Mouse (Mus musculus): Measurements from ENCODE around the gene Dnajb13.

Gene Dnajb13

DNA sequence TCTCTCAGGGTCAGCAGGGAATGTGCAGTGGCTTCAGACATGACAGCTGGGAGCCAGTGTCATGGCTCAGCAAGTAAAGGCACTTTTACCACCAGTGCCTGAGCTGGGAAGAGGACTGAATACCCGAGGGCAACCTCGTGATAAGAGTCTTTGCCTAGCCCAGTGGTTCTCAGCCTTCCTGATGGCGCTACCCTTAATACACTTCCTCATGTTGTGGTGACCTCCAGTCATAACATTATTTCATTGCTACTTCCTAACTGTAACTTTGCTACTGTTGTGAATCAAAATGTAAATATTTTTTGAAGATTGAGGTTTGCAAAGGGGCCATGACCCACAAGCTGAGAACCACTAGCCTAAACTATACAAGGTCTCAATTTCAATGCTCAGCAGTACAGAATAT is 6.1 kb downstream of the Dnajb13 start:
- DNase-seq (ENCODE audit: low spot score): no peak

DNA sequence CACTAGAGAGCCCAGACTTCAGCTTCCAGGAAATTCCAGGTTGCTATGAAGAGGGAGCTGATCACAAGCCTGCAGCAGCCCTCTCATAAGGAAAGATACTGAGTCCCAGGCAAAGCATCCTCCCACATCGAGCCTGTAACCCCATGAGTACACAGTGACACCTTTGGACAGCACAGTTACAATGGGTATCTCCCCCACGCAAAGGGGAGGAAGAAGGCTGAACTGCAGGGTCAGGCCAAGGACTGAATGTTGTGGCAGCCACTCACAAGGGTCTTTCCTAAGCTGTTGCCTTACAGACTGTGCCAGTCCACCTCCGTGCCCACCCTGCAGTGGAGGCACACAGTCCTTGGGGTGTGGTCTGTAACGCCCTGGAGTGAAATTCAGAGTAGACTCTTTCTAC is 8.3 kb downstream of the Dnajb13 start:
- no peak for DNase-seq (ENCODE audit: low spot score)

DNA sequence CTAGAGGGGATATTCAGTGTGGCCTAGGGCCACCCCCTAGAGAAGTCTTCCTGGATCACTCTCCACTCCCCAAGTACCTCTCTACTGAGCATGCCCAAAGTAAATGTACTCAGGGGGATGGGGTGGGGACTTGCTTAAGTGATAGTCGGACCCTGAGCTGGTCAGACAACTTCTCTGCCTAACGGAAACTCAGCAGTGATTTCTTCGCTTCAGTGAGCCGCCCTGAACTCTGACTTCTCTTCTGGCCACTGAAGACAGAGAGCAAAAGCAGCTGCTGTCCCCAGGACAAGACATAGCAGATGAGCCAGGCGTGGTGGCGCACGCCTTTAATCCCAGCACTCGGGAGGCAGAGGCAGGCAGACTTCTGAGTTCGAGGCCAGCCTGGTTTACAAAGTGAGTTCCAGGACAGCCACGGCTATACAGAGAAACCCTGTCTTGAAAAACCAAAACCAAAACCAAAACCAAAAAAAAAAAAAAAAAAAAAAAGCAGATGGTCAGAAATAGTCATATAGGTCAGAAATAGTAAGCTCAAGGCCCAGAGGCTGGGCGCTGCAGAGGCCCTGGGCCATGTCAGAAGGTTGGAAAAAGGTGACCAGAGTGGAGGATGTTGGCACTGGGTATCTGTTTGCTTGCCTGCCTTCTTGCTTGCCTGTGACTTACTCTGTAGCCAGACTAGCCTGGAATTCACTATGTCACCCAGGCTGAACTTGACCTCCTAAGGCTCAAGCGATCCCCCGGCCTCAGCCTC is 9.8 kb downstream of the Dnajb13 start:
- DNase-seq (ENCODE audit: low spot score): no peak

DNA sequence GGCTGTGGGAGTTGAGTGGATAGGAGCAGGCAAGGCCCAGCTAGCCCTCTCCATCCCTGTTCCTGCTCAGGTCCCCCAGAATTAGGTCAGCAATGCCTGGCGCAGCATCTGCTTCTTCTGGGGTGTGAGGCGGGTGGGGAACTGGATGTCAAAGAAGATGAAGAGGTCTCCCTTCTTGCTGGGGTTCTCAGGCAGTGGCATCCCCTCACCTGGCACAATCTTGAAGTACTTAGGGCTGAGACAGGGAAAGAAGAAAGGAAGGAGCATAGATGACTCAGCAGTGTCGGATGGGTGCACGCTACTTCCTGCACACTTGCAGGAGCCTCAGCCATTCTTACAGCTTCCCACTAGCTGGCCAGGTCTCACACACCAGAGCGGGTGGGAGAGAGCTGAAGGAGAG is 11.7 kb downstream of the Dnajb13 start:
- DNase-seq (ENCODE audit: low spot score): no peak

DNA sequence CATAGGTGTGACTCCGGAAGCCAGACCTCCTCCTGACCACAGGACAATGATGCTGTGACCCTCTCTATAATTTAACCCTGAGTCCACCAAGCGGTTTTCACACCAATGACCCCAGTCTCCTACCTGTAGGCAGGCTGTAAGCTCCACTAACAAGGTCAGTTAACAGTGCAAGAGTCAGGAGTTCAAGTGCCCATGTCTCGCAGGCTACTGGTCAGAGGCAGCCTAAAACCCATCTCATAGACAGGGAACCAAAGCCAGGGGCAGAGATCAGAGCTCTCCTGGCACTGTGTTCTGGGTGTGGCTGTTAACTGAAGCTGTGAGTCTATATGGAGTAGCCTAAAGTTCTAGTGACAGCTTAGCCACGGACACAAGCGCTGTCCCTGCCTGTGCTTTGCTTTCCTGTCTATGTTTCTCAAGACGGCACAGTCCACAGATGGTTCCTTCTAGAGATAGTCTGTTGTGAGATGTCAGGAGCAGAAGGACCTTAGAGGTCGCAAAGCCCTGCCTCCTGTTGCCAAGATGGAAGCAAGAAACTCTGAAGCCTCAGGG is 12.3 kb downstream of the Dnajb13 start:
- no peak for DNase-seq (ENCODE audit: low spot score)

DNA sequence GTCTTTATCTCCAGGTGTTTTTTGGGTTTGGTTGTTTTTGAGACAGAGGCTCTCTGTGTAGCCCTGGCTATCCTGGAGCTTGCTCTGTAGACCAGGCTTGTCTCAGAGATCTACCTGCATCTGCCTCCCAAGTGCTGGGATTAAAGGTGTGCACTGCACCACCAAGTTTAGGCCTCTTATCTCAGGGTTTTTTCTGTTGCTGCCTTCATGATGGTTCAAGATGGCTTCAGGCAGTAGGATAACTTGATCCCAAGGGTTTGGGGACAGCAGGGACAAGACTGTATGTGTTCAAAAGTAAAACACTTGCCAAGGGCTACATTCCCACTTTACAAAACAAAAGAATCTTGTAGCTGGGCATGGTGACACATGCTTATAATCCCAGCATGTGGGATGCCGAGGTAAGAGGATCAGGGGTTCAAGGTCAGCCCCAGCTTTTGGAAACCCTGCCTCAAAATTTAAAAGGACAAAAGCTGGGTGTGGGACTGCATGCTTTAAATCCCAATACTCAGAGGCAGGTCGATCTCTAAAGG is 12.9 kb downstream of the Dnajb13 start:
- no peak for DNase-seq (ENCODE audit: low spot score)

DNA sequence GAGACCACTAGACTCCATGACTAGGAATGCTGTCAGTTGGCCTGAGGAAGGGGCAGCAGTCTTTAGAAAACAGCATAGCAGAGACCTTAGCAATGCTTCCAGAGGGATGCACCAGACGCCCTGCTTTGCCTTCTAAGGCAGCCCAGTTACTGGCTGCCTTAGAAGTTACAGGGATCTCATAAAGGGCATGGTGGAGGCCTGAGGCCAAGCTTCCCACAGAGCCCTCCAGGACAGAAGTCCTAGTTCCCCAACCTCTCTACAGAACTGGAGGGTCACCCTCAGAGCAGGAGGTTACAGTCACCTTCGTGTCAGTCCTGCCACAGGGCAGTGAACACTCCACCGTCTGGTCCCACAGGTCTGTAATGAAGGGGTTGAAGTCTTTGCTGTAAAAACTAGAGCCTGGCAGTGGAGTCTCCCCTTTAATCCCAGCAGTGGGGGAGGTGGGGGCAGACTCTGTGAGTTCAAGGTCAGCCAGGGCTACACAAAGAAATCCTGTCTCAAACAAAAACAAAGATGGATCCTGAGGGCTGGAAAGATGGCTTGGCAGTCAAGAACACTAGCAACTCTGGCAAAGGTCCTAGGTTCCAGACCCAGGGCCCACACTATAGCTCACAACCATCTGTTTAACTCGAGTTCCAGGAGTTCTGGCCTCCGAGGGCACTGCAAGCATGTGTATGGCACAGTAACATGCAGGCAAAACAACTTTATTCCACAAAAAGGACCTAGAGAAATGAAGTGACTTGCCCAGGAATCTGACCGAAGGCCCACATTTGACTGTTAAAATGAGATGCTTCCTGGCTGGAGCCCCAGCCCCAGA is 13.5 kb downstream of the Dnajb13 start:
- DNase-seq (ENCODE audit: low spot score): no peak

DNA sequence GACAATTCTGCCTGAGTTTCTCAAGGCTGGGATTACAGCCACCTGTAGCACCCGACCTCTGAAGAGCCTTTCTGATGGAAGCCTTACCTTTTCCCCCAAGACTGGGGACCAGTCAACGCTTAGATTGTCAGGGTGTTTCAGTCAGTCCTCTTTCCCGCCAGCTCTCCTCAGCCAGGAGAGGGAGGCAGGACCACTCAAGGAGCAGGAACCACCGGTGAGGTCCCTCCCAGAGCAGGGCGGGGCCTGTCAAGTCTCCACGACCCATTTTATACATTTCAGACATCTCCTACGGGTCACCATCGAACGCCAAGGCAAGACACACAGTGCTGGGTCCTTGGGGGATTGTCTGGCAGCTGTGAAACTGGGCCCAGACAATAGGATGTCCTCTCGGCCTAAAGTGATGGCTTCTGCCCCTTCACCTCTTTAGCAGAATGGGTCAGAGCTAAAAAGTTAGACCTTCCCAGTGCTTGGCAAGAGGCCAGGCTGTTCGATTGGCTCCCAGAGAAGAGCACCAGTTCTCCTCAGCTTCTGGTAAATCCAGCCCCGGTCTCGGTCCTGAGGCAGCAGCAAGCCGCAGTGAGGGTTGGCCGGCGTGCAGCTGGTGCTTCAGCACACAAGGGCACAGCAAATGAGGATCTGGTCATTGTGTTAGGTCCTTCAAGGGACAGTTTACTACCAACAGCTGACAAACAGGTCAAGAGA is 14.3 kb downstream of the Dnajb13 start:
- DNase-seq (ENCODE audit: low spot score): no peak

DNA sequence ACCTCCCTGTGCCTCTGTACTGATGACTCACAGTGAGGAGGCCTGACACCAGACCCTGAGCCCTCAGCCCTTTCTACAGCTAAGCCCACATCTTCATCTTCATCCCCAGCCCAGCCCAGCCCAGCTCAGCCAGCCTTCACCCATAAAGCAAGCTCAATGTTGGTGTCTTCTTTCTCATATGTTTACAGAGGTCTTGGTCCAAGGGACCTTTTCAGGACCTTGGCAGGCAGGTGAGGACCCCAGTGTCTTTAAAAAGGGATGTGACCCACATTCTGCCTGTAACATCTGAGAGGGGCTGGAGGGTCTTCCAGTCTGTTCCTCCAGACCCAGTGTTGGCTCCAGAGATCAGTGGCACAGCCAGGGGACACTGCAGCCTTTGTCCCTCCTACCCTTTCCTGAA is 15.3 kb downstream of the Dnajb13 start:
- DNase-seq (ENCODE audit: low spot score): no peak

DNA sequence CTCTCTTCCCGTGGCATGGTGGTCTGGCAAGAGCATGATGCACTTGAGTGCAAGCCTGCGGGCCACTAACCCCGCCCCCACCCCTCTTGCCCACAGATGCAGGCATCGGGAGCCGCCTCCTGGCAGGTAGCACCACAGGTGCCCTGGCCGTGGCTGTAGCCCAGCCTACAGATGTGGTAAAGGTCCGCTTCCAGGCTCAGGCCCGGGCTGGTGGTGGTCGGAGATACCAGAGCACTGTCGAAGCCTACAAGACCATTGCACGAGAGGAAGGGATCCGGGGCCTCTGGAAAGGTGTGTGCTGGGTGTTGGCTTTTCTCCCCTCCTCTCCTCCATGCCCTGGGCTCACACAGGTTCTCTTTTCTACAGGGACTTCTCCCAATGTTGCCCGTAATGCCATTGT is 16.8 kb downstream of the Dnajb13 start:
- no peak for DNase-seq (ENCODE audit: low spot score)

DNA sequence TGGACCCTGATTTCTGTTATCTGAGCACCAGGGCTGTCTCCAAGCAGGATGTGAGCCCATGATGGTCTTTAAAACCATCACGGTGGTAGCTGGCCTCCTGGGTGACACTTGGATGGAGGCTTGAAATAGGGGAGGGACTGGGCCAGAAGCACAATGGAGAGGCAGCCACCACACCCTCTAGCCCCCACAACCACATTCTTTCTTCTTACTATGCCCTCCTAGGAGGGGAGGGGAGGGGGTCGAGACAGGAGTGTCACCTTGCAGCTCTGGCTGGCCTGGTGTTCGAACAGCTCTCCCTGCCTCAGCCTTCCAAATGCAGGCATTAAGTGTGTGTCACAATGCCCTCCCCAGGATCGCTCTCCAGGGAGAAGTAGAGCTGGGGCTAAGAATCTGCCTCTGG is 17.4 kb downstream of the Dnajb13 start:
- DNase-seq (ENCODE audit: low spot score): no peak

DNA sequence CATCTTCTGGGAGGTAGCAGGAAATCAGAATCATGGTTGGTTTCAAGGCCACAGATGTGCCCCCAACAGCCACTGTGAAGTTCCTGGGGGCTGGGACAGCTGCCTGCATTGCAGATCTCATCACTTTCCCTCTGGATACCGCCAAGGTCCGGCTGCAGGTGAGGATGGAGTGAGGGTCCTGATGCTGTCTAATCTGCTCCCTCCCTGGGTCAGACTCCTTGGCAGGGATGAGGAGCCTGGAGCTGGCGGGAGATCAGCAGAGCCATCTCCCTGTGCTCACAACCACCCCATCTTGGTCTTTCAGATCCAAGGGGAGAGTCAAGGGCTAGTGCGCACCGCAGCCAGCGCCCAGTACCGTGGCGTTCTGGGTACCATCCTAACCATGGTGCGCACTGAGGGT is 18.0 kb downstream of the Dnajb13 start:
- no peak for DNase-seq (ENCODE audit: low spot score)

DNA sequence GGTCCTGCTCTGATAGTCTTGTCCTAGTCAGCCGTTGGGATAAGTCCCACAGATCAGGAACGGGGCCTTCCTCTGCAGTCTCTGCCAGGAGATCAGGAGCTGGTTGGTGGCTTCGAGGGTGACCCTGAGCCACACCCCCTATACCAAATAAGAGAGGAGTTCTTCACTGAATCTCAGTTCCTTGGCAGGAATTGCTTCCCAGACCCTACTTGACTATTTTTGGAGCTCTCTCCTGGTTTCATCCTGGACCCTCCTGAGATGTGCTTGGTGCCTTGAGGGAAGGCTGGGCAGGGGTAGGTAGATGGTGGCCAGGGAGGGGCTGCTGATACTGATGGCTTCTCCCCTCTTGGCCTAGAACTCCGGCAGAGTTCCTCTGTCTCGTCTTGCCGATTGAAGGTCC is 18.4 kb downstream of the Dnajb13 start:
- DNase-seq (ENCODE audit: low spot score): no peak

DNA sequence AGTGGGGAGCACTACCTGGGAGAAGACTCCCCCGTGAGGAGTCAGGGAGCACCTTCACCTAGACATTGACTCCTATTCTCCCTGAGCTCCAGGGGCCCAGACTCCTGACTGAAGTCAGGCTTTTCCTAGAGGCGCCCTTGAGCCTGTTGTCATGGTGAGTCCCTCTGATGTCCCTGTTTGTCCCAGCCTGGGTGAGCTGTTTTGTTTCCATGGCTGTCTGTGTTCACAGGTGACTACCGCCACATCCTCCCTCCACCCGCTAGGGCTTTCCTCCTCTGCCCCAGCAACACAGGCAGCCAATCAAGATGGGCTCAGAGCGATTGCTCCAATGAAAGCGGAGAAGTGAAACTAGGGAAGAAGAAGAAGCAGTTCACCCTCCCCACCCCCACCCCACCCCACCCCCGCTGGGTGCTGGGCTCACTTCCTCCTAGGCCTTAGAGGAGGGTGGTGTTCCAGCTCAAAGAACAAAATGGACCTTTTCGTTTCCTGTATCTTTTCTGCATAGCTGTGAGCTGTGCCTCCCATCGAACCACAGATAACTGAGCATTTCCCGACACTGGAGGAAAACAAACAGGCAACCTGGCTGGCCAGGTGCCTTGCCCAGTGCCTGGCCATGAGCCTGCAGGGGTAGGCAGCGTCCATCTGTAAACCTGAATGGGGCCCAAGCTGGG is 19.0 kb downstream of the Dnajb13 start:
- peak; percentile 43 for DNase-seq (ENCODE audit: low spot score)

DNA sequence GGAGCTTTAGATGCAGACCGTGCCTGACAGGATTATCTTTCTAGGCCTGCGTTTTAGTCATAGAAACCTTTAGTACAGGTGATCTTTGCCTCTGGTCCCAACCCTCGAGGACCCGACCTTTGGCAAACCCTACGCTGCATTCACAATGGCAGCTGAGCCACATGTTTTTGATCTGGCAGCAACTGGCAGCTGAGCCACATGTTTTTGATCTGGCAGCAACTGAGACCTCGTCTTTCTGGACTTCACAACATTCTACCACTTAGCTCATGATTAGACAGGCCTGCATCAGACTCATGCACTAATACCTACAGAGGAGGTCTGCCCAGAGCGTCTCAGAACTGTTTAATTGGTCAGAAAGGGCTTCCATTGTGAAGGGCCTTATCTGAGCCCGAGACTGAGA is 19.7 kb downstream of the Dnajb13 start:
- no peak for DNase-seq (ENCODE audit: low spot score)

DNA sequence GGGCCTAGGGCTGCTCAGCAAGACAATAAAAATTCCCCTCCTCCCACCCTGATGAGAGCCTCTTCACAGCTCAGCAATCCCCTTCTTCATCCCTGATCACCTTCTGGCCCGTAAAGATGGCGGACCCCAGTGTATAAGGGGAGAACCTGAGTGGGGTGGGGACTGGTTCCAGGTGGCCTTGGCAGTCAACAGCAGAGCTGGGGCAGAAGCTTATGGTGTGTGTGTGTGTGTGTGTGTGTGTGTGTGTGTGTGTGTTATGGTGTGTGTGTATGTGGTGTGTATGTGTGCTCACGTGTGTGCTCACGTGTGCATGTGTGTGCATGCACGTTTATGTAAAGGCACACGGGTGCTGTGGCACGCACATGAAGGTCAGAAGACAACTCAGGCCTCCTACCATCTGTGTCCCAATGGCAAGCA is 20.3 kb downstream of the Dnajb13 start:
- DNase-seq (ENCODE audit: low spot score): no peak

DNA sequence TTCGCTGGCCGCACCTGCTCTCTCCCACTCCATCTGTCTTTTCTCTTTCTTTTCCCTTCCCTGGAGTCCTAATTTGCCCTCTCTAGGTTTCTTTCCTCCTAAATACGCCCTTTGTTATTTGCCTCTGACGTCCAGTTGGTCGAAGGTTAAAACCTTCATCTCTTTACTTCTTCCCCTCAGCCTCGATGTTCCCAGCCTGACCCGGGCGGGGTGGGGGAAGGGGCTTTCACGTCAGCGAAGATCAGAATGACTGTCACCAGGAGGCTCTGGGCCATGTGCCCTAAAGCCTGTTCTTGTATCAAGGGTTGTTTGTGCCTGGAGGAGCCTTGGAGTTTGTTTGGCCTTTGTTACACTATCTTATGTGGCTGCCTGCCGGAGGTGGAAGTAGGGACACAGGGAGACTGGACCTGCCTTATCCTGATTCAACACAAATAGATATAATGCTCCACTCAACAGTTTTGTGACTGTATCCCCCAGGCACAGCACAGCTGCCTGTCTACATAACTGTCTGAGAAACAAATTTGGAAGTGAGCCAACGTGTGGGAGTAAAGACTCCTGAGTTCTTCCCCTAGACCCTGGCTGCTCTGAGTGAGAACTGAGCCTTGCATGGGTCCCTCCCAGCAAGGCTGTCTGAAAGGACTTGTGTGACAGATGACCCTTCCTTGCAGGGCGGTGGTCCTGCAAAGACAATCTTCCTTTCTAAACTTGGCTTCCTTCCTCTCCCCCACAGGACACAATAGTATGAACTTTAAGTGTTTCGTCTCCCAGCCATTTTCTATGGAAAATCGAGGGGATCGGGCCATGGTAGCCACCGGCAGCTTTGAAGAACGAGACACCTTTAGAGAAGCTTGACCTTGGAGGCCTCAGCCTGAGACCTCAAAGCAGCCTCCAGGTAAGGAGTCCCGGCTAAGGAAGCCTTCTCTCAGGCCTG is 21.0 kb downstream of the Dnajb13 start:
- no peak for DNase-seq (ENCODE audit: low spot score)

DNA sequence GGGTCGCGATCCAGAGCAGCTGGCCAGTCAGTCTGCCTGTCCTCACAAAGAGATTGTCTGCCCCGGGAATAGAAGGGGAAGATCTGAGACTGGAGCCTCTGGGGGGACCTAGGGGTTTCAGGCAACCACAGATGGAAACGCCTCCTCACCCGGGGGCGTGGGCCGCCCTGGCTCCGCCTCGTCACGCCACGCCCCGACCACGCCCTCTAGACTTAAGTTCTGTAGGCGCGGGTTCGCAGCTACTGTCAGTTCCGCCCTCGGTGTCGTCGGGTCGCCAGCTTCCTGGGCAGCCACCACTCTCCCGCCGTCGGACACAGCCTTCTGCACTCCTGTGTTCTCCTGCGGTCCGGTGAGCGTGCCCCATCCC is 21.7 kb downstream of the Dnajb13 start, which contains the start of gene Ucp2:
Gene Ucp2, plus strand, starts transcription at position 221 of the 367 bp plus-strand sequence.
- peak; percentile 88 for DNase-seq (ENCODE audit: low spot score)

DNA sequence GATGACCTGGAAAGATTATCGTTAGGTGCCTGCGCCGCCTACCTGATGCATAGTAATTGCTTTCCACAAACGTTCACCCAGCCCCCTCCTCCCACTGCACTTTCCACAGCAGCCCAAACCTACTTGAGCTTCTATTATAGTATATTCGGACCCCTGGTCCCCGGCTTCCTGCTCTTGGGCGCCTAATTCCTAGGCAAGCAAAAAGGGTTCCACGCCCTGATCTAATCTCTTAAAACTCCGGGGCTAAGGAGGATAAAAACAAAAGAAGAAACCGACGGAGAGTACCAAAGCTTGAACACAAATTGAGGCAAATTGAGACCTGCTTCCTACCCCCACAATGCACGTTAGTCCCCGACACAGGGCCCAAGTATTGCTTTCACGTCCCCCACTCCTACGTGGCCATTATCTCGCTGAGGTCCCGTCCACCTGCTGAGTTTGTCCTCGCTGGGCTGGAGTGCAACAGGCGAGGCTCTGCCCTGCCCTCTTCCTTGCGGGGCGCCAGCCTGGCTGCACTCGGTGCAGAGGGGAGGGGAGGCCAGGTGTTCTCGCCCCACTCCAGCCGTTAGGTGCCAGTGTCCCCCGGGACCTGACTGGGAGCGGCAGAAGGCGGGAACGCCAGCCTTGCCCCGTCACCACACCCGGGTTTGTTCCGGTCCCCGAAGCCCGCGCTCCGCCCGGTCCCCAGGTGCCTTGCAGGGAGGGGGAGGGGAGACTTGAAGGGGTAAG is 22.2 kb downstream of the Dnajb13 start:
- DNase-seq (ENCODE audit: low spot score): no peak

DNA sequence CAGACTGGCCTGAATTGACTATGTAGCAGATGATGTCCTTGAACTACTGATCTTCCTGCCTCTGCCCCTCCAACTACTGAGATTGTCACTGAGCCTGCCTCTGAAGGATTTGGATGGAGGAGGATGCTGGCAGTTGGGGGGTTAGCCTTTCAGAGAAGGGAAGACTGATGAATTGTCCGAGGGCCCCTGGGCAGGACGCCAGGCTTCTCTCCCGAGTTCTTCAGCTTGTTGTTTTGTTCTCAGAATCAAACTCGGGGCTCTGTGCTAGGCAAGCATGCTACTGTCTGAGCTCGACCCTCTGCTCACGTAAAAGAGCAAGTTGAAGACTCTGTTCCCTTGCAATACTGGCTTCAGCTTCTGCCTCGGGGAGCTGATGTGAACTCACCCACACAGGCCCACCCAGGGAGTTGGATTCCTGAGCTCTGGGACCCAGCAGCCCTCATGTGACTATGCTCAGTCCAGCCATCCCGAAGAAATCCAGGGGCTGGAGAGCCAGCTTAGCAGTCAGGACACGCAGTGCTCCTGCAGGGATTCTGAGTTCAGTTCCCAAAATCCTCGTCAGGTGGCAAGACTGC is 26.2 kb downstream of the Dnajb13 start:
- DNase-seq (ENCODE audit: low spot score): no peak
